Mouse (Mus musculus): ENCODE results near the gene Zfhx3.

- no peak for TF ChIP-seq POLR2A (IDR thresholded peaks at IDR 0.05; ENCODE audit: low read depth, low read length)
- TF ChIP-seq CTCF (conservative IDR thresholded peaks at IDR 0.05; ENCODE audit: insufficient read depth, insufficient read length, low read depth, low read length), result no peak
These were observed 375.2 kb downstream of the Zfhx3 start for GRCm38 (mm10) chr8:108317532-108318093.

Measured in kidney, adult 2 months (tissue).